Mouse (Mus musculus) ES-Bruce4 (cell line): ENCODE data around the gene Map2k3. TPM values are rescaled to one million over a fixed set of nuclear protein-coding genes. Genes with fewer than 3 reads are reported as not detected.

Experiments
- H3K27ac ChIP-seq: 2 replicates; pipeline ENCODE4 v1.5.1; 2012; ENCODE audit warnings: low read length, inconsistent platforms; ENCODE audit not compliant: insufficient read depth
- H3K27me3 ChIP-seq: 2 replicates; pipeline ENCODE4 v1.6.1; 2012; ENCODE audit warnings: mild to moderate bottlenecking, low read length, inconsistent platforms; ENCODE audit not compliant: control insufficient read depth, poor library complexity, insufficient read depth, severe bottlenecking
- H3K36me3 ChIP-seq: 2 replicates; pipeline ENCODE4 v1.6.1; 2012; ENCODE audit warnings: inconsistent platforms, mild to moderate bottlenecking, low read length, moderate library complexity; ENCODE audit not compliant: control insufficient read depth, poor library complexity, insufficient read depth, severe bottlenecking
- H3K4me1 ChIP-seq: one replicate; pipeline ENCODE4 v1.8.1; 2011; ENCODE audit warnings: low read length; ENCODE audit not compliant: control insufficient read depth, insufficient read depth
- H3K4me3 ChIP-seq: 2 replicates; pipeline ENCODE4 v1.5.1; 2011; ENCODE audit warnings: low read depth, mild to moderate bottlenecking, low read length
- H3K9ac ChIP-seq: 2 replicates; pipeline ENCODE4 v1.6.1; 2012; ENCODE audit warnings: low read depth, mild to moderate bottlenecking, inconsistent platforms; ENCODE audit not compliant: poor library complexity, severe bottlenecking
- H3K9me3 ChIP-seq: replicated peaks from 2 replicates; pipeline ENCODE4 v1.6.1; 2012; ENCODE audit warnings: mild to moderate bottlenecking, low read length, inconsistent platforms; ENCODE audit not compliant: control insufficient read depth, poor library complexity, insufficient read depth, severe bottlenecking
- CTCF ChIP-seq: IDR thresholded peaks from one replicate; pipeline ENCODE4 v1.8.1; 2011; ENCODE audit warnings: low read depth, low read length
- EP300 ChIP-seq: IDR thresholded peaks from 2 replicates; pipeline ENCODE4 v1.6.1; 2011; ENCODE audit warnings: low read depth, low read length; ENCODE audit not compliant: insufficient read depth
- POLR2A ChIP-seq: IDR thresholded peaks from one replicate; pipeline ENCODE4 v1.8.1; 2011; ENCODE audit warnings: low read length; ENCODE audit not compliant: insufficient read depth
- polyA plus RNA-seq: library from polyadenylated mRNA; stranded (reverse); fragments of >200 nt; gene quantifications from 2 replicates; pipeline ENCODE4 v1.2.4, GENCODE M21; 2011; ENCODE audit warnings: low read depth; ENCODE audit not compliant: missing spikeins, insufficient read depth, insufficient read length

The Map2k3 gene
- polyA plus RNA-seq, 1 experiment = 22.5 TPM

GRCm38 (mm10) chr11:60954255-60955104 is 22.6 kb downstream of the Map2k3 start:
- Histone ChIP-seq H3K27ac (no peak overlapping the region), H3K27me3 (no peaks in the 10 kb centered on the region), H3K4me3 (no peak overlapping the region), H3K9ac (no peak overlapping the region), H3K4me1 (no peaks in the 10 kb centered on the region), H3K36me3 (peaks cover 13% of the 10 kb centered on the region), H3K9me3 (no peaks in the 10 kb centered on the region)
- TF ChIP-seq POLR2A = no peak
- no peak for TF ChIP-seq EP300
- no peak for TF ChIP-seq CTCF

GRCm38 (mm10) chr11:60955621-60956383 is 24.0 kb downstream of the Map2k3 start:
- TF ChIP-seq CTCF = no peak
- no peak for TF ChIP-seq EP300
- no peak for TF ChIP-seq POLR2A
- Histone ChIP-seq H3K27me3 (no peaks in the 10 kb centered on the region), H3K27ac (no peak overlapping the region), H3K9ac (no peak overlapping the region), H3K9me3 (no peaks in the 10 kb centered on the region), H3K4me1 (no peaks in the 10 kb centered on the region), H3K36me3 (peaks cover 13% of the 10 kb centered on the region), H3K4me3 (no peak overlapping the region)

- Histone ChIP-seq H3K27ac (no peak overlapping the region), H3K4me1 (no peaks in the 10 kb centered on the region), H3K4me3 (no peak overlapping the region), H3K36me3 (no peaks in the 10 kb centered on the region), H3K9ac (no peak overlapping the region), H3K9me3 (no peaks in the 10 kb centered on the region), H3K27me3 (no peaks in the 10 kb centered on the region)
- TF ChIP-seq CTCF (no peak), POLR2A (no peak), EP300 (no peak)
Observed at GRCm38 (mm10) chr11:60958948-60959347, 27.1 kb downstream of the Map2k3 start.

- Histone ChIP-seq H3K4me1 (no peaks in the 10 kb centered on the region), H3K27me3 (no peaks in the 10 kb centered on the region), H3K4me3 (no peak overlapping the region), H3K9me3 (no peaks in the 10 kb centered on the region), H3K36me3 (no peaks in the 10 kb centered on the region), H3K9ac (no peak overlapping the region), H3K27ac (no peak overlapping the region)
- no peak for TF ChIP-seq EP300
Observed at GRCm38 (mm10) chr11:60961176-60961575, 29.3 kb downstream of the Map2k3 start.

GRCm38 (mm10) chr11:60962709-60963108 is 30.9 kb downstream of the Map2k3 start:
- Histone ChIP-seq H3K9me3 (no peaks in the 10 kb centered on the region), H3K4me3 (no peak overlapping the region), H3K27ac (no peak overlapping the region), H3K36me3 (no peaks in the 10 kb centered on the region), H3K9ac (no peak overlapping the region), H3K4me1 (no peaks in the 10 kb centered on the region), H3K27me3 (no peaks in the 10 kb centered on the region)
- TF ChIP-seq POLR2A (no peak), EP300 (no peak), CTCF (no peak)

- Histone ChIP-seq H3K4me3 (no peak overlapping the region), H3K9me3 (no peaks in the 10 kb centered on the region), H3K27me3 (no peaks in the 10 kb centered on the region), H3K36me3 (no peaks in the 10 kb centered on the region), H3K27ac (no peak overlapping the region), H3K4me1 (no peaks in the 10 kb centered on the region), H3K9ac (no peak overlapping the region)
- TF ChIP-seq POLR2A = no peak
- TF ChIP-seq EP300 = no peak
- TF ChIP-seq CTCF = no peak
Observed at GRCm38 (mm10) chr11:60966974-60967373, 35.1 kb downstream of the Map2k3 start.
